Mouse (Mus musculus): Measurements from ENCODE around the gene Cbr3.
"Not testable (repeated sequence)": the region's sequence is repeated elsewhere in the genome, so short reads cannot be mapped to it uniquely, and the experiment has no call there.

The Cbr3 gene

DNA sequence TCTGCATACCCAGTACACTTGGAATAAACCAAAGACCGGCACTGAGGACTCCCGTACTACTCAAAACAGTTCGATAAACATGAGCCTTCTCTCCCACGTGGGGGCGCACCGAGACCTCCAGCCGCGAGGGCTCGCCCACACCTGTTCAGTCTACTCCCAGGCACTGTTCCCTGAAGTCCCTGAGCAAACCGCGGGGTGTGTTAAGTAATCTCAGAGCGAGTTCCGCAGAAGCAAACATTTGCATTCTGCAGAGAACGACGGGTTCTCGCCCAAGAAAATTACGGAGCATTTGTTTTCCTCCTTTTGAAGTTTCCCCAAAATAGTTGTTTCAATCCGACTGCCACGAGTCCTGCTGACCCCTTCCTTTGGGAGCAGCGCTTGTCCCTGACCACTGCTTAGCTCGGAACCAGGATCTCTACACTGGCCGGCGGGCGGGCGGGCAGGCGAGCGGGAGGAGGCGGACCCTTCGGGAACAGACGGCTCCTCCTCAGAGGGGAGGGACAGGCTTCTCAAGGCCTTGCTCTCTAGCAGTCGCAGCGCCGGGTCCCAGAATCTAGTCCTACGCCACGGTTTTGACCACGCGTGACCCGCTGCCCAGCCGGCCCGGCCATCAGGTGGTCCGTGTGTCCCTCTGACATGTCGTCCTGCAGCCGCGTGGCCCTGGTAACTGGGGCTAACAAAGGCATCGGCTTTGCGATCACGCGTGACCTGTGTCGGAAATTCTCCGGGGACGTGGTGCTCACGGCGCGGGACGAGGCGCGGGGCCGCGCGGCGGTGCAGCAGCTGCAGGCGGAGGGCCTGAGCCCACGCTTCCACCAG, at the start of gene Cbr3:
Gene Cbr3 (plus strand): TSS at position 527 of the 819 bp plus-strand sequence.
- peak; percentile 67 for DNase-seq

DNA sequence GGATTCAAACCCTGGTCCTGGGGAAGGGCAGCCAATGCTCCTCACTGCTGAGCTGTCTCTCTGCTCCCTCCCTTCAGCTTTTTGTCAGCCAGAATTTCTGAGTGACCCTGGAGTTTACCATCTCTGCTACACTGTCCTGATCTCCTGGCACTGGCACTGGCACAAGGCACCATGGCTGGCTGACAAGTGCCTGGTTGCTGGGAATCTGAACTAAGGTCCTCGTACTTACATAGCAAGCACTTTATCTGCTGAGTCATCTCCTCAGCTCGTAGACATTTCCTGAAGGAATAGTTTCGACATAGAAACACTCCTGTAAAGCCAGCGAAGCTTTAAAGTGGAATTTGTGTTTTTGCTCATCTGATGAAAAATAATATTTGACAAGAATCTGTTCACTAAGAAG, 39.0 kb upstream of the Cbr3 start:
- DNase-seq, result no peak

DNA sequence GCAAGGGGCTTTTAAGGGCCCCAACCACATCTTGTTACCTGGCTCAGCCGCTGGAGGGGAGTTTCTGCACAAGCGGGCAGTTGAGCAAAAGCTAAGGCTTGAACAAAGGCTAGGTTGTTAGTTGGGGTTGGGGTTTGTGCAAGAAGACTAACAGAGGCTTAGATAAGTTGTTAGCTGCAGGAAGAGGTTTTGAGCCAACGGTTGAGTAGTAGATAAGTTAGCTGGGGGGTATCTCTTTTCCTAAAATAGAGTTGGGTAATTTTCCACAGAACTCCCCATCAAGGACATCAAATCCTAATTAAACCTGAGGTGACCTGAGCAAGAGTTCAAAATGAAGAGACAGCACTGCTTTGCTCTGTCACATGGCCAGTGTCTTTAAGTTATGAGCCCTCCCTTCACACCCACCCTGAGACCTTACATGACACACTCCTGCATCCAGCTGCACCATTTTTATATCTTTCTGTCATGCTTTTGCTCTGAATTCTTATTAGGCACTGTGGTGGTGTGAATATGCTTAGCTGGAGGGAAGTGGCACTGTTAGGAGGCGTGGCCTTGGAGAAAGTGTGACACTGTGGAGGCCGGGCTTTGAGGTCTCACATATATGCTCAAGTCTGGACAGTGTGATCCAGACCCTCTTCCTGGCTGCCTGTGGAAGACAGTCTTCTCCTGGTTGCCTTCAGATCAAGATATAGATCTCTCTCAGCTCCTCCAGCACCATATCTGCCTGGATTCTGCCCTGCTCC, 34.4 kb upstream of the Cbr3 start:
- no peak for DNase-seq

DNA sequence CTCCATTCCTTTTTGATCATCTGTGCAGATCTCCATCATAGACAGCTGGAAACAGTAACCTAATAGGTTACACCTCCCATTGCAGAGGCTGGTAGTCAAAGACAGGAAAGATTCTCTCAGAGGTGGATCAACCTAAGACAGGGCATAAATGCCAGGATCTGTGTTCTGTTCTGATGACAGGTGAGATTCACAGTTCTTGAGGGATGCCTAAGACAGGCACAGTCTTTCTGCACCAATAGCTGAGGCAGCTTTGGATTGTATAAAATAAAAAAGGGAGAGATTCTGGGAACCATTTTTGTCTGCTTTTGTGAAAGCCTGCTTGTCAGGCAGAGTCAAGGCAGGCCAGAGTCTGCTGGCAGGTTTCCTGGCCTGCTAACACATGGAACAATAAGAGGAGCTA, 15.0 kb upstream of the Cbr3 start:
- DNase-seq, result no peak

DNA sequence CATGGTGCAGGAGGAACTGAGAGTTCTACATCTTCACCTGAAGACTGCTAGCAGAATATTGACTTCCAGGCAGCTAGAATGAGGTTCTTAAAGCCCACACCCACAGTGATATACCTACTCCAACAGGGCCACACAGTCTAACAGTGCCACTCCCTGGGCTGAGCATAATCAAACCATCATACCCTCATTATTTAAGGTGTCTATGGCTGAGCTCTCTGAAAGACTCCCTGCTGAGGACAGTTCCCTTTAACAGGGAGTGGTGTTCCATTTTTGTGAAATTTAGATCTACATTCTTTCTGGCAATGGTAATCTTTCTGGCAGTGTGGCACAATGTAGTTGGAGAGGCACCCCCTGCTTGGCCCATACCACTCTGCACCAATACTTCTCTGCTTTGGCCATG, 13.5 kb upstream of the Cbr3 start:
- no peak for DNase-seq

DNA sequence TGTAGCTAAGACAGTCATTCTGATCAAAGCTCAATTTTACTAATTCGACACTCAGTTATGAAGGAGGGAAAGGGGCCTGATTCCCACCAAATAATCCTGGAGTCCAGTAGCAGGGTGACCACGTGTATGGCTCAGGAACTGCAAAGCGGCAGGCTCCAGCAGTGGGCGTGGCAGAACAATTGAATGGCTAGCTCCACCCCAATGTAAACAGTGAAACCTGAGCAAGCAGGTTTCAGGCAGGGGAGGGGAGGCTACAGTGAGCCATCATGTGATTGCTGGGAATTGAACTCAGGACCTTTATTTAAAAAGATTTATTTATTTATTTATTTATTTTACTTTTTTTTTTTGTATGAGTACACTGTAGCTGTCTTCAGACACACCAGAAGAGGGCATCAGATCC, 12.5 kb upstream of the Cbr3 start:
- not testable (repeated sequence) for DNase-seq

DNA sequence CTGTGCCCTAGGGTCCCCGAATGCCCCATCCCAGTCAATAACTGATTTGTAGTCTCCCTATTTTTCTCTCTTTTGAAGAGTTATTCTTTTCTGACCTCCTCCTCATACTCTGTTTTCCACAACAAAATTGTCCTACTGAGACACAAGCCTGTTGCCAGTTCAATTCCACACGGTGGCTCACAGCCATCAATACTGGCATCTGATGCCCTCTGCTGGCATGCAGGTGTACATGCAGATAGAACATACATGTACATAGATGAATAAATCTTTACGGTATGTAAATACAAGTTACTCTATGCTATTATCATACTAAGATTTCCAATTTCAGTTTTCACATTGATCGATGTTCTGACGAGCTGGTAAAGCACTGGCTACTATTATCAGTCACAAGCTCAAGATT, 12.0 kb upstream of the Cbr3 start:
- DNase-seq, result no peak

DNA sequence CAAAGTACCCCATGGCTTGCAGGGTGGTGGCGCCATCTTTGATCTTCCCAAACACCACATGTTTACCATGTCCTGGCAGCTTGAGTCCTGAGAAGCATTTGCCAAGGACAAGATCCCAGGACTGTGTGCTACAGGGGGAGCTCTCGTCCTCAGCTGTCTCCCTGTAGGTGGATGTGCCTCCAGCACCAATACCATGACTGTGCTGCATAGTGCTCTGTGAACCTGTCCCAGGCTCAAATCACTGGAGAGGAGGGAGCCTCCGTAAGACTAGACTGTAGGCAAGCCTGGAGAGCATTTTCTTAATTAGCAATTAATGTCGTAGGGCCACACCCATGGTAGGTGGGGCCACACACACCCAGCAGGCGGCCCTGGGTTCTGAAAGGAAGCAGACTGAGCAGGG, 6.6 kb upstream of the Cbr3 start:
- no peak for DNase-seq

DNA sequence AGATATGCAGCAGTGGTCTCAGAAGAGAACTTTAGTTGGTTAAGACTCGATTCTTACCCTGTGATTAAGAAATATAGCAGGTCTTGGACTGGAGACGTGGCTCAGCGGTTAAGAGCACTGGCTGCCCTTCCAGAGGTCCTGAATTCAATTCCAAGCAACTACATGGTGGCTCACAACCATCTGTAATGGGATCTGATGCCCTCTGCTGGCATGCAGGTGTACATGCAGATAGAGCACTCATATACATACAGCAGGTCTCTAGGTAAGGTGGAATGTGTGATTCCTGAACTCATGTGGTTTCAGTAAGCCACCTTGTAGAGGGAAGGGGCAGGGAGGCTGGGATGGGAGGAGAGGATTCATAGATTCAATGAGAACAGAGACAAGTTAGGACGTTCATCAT, 4.8 kb upstream of the Cbr3 start:
- DNase-seq, result no peak

DNA sequence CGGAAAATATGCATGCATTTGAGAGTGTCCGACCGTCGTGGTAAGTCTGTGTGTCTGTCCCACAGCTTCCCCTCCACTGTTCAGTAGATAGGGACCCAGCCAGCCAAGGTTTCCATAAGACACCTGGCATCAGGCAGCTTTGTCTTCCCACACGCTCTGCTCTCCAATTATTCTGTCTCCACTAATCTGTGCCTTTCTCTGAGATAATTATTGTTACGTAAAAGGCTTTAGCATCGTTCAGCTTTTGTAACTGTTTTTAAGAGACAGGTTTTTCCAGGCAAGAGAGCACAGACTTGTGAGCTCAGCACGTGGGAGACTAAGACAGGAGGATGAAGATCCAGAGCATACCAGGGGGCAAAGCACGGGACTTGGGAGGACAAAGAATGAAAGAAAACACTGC, 3.9 kb upstream of the Cbr3 start:
- no peak for DNase-seq

DNA sequence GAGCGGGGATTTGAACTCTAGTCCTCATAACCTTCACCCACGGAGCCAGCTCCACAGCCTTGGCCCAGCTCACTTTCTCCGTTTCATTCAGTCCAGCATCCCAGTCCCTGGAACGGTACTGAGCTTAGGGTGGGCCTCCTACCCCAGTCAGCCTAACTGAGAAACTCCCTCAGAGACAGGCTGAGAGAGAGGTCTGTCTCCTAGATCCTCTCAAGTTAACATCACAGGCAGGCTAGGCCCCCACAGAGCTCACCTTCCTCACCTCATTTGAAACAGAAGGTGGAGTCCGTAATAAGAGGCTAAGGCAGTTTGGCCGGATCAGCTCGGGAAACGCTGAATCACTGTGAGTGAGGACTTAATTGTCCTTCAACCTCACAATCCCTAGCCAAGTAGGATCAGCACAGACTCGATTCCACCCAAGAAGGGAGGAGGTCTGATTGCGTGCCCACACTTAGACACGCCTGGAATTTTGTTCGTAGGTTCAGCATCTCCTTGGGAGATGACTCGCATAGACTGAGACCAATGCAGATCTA, 793 bp upstream of the Cbr3 start:
- DNase-seq, result no peak

DNA sequence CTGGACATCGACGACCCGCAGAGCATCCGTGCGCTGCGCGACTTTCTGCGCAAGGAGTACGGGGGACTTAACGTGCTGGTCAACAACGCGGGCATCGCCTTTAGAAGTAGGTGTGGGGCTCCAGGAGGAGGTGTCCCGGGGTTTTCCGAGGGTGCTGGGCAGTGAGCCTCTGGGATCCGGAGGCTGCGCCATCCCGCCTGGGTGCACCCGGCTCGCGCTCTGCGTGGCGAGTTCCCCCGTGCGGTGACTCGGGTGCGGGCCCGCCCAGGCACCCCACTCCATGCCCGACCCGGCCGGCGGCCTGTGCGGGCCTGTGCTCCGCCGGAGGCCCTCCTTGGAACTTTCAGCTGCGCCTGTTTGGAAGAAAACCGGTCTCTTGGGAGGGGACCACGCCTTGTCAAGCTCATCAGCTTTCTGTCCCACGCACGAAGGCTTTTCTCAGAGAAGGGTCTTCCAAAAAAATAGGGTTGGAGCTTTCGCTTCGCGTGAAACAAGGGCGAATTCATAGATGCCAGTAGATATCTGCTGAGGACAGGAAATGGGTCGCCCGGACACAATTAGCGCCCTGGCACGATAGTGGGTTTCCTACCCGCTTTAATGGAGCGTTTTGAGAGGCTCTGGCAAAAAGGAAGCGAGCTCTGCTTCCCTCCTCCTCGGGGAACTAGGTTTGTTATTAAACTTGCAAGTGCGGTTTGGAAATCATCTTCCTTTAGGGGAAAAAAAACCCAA, 657 bp downstream of the Cbr3 start:
- DNase-seq, result no peak

DNA sequence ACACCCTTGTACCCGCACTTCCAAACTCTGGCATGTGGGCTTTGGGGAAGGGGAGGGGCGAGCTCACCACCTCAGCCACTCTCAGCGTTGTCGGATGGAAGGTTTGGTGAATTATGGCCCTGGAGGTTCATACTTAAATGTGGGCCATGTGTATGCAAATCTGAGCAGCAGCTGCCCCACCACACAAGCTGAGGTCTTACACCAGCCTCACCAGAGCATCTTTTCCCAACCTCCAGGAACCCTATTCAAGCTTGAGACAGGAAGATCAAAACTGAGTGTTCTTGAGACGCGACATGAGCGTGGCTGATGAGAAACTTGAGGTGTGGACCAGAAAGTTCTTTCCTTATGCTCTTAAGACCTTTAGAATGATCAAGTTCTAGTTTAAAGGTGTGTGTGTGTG, 1.4 kb downstream of the Cbr3 start:
- no peak for DNase-seq

DNA sequence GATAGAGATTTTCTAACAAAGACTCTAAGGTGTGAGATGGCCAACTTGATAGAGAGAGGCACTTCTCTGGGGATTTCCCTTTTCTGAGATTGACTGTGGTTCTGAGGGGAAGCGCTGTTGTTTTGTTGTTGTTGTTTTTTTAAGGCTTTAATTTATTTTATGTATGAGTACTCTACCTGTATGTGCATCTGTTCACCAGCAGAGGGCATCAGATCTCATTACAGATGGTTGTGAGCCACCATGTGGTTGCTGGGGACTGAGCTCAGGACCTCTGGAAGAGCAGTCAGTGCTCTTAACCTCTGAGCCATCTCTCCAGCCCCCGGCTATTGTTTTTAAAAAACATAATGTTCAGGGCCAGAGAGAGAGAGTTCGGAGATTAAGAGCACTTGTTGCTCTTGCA, 2.8 kb downstream of the Cbr3 start:
- DNase-seq, result not testable (repeated sequence)

DNA sequence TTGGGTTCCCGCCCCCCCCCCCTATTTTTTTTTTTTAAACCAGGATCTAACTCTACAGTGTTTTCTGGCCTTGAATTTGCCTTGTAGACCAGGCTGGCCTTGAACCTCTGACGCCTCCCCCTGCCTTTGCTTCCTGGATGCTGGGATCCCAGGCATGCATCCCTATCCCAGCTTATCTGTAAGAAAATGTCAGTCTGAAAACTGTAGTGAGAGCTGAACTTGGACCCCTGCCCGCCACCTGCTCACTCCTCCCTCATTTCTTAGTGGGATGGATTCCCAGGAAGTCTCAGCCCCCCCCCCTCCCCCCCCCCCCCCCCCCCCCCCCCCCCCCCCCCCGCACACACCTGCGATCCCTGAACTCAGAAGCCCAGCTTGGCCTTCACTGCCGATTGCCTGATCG, 3.4 kb downstream of the Cbr3 start:
- no peak for DNase-seq

DNA sequence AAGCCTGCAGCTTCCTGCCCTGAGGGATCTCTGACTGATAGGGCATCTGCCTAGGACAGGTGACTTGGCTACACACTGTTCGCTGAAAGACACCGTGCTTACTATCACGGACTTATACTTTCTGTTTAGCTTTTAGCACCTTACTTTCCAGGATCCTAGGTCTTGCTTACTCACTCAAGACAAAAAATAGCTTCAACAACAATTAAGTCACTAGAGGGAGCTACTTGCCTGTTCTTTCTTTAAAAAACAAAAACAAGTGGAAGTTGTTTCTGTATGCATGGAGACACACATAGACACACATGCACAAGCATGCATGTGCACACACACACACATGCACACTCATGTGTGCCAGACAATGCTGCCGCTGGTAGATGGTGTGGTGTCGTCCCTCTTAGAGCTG, 3.9 kb downstream of the Cbr3 start:
- DNase-seq, result peak; percentile 73

DNA sequence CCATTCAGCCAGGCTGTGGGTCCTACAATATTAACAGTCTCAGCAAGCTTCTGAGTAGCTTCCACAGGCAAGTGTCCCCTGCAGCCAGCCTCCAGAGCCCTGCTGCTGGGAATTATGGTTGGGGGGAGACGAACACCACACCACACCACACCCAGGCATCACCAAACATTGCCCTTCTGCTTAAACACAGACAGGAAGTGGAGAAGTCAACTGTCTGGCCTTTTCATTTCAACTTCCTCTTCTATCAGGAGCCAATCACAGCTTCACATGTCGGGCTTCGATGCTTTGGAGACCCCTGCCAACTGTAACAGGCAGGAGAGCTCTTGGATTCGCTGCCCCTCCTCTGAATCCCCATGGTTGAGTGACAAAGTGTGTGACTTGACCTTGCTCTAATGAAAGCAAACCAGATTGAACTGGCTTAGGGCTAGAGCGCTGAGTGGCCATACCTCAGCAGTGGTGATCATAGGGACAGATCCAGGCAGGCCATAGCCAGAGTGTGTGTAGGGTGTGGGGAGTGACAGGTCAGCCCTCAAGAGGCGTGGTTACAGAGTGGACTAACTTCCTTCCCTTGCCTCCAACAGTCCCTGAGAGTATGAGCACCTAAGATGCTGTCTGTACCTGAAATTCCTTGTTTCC, 8.3 kb downstream of the Cbr3 start:
- no peak for DNase-seq

DNA sequence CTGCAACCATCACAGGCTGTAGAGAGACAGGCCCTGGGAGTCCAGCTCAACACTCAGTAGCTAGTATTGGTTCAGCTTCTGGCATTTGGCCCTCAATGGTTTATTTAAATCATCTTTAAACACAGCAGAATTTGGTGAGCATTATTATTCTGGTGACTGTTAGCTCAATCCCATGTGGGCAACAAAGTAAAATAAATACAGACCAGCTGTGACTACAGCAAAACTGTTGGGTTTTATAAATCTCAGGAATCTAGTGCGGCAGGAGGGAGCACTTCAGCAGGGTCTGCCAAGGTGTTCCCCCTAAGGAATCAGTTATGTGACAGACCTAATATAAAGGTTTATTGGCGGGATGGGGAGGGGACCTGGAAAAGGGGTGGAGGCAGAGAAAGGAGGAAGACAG, 9.7 kb downstream of the Cbr3 start:
- no peak for DNase-seq

DNA sequence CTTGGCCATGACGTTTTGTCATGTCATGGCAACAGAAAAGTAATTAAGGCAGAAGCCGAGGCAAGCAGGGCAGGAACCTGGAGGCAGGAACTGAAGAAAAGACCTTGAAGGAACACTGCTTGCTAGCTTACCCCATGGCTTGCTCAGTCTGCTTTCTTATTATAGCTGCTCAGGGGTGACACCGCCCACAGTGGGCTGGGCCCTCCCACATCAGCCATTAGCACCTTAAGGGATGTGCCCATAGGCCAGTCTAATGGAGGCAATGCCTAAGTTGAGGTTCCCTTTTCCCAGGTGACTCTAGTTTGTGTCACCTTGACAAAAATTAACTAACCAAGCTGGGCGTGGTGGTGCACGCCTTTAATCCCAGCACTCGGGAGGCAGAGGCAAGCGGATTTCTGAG, 24.1 kb downstream of the Cbr3 start:
- DNase-seq, result peak; percentile 17

DNA sequence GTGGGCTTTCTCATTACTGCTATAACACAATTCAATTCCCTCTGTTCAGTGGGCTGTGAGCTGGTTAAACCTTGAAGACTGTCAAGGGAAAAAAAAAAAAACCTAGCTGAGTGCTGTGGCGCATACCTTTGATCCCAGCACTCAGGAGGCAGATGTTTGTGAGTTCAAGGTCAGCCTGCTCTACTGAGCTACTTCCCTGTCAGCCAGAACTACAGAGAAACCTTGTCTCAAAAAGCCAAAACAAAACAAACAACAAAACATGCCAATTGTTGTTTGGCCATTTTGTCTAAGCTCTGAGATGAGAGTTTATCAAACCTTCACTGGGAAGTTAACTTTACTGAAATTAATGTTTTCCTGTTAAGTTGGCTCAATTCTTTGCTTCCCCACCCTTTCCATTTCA, 26.2 kb downstream of the Cbr3 start:
- DNase-seq, result peak; percentile 37

DNA sequence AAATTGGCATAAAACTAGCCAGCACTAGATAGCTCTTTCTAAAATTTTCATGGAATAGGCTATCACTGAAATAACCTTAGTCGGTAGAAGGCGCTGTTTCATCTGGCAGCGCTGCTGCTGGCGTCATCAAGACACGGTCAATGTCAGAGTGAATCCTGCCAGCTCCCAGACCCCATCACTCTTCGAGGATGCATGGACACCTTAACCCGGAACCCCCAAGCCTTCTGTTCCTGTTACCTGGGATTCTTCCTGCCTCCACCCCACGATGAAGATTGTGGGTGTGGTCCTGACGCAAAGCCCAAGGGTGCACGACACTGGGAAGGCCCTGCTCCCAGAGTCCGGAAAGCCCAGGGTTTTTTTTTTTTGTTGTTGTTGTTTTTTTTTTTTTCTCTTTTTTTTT, 27.9 kb downstream of the Cbr3 start:
- peak; percentile 94 for DNase-seq

DNA sequence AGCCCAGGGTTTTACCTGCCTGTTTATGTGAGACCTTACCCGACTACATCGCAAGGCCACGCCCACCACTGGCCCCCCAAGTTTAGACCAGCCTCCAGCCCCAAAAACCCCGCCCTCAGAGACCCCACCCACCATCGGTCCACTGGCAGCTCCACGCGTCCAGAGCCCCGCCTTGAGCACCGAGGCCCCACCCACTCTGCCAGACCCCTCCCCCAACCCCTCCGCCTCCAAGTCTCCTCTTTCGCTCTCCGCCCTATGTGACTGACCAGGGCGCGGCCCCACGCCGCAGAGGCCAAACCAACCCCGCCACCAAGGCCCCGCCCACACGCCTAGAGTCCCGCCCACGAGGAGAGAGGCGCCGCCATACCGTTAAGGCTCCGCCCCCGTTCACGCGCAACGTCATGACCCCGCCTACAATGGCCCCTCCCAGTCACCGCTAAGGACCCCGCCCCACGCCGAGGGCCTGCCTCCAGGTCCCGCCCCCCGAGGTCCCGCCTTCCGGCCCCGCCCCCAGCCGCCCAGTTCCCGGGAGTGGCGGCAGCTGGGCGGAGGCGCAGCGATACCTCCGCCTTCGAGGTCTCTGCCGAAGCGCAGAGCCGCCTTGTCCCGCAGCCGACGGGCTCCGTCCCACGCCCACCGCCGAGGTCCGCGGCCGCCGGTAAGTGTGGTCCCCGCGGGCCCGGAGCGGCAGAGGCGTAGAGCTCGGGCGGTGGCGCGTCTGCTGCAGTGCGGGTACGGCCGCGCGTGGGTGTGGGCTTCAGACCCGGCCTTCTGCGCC, 28.6 kb downstream of the Cbr3 start, which contains the start of gene Dop1b:
Gene Dop1b (plus strand): TSS at position 494 of the 778 bp plus-strand sequence.
- DNase-seq, result peak; percentile 98

All from cerebellum, adult 9-10 months (tissue).